Mouse (Mus musculus): Measurements from ENCODE around the gene Hist1h2bh. TPM values are rescaled to one million over a fixed set of nuclear protein-coding genes. Genes with fewer than 3 reads are reported as not detected.
A peak's percentile ranks its signal among the peaks of the same experiment; 100 is the strongest.

Gene Hist1h2bh
- polyA plus RNA-seq, 1 experiment from 2014 or later, result 1.9 TPM

GRCm38 (mm10) chr13:23532262-23533075 is 10.7 kb downstream of the Hist1h2bh start:
- DNase-seq (ENCODE audit: low spot score), result peak; percentile 39

GRCm38 (mm10) chr13:23530901-23531875 is 12.0 kb downstream of the Hist1h2bh start, which contains the start of gene Hist1h4h:
Hist1h4h (plus strand) TSS chr13:23531050.
- DNase-seq (ENCODE audit: low spot score), result peak; percentile 99

DNA sequence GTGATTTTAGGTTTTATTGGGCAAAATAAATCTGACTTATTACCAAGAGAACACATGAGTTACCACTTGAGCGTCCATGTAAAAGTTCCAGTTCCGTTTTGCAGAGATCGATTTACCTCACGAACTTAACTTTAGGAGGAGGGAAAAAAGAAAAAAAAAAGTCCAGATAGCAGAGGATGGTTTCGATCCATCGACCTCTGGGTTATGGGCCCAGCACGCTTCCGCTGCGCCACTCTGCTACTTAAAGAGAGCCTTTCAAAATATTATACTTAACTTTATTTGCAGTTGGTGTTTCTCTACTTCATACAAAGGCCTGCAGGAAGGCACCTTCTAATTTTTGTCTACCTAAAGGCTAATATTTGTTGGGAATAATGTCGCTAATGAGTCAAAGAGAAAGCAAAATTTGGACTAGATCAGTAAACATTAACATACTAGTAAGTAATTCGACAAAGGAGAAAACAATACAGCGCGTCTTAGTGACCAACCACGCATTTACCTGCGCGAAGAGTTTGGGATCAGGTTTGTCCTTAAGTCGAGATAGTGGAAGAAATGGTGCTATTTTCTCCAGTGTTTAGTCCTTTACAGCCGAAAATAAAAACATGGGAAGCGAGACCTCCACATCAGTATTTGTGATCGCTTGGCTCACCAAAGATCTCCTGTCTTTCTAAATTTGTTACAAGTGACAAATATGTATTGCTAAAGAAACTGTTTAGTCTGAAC is 12.9 kb downstream of the Hist1h2bh start:
- DNase-seq (ENCODE audit: low spot score), result peak; percentile 83

DNA sequence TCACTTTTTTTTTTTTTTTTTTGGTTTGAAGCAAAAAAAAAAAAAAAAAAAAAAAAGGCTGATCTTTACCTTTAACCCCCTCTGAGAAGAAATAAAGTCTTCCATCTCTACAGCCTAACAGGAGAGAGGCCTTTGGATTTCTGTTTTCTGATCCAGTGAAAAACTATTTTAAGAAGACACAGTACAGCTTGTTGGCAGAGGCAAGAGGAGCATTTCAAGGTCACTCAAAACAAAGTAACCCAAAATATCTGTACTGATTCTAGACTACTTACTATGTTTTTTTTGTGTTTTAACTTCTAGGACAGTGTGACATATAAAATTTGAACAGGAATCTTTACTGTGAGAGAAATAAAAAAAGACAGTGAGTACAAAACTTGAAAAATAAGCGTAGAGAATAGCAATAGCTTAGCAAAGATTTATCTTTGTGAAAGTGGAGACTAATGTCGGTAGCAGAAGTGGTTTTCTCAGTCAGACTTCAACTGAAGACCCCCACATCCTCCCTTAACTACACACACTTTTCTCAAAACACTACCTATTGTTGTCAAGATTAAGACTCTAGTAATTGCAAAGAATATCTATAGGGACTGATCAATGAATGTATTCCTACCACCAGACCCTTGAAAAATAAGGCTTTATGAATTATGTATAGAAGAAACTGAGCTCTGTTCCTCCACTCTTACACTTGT is 13.6 kb downstream of the Hist1h2bh start:
- no peak for DNase-seq (ENCODE audit: low spot score)

GRCm38 (mm10) chr13:23529005-23529404 is 14.2 kb downstream of the Hist1h2bh start:
- no peak for DNase-seq (ENCODE audit: low spot score)

DNA sequence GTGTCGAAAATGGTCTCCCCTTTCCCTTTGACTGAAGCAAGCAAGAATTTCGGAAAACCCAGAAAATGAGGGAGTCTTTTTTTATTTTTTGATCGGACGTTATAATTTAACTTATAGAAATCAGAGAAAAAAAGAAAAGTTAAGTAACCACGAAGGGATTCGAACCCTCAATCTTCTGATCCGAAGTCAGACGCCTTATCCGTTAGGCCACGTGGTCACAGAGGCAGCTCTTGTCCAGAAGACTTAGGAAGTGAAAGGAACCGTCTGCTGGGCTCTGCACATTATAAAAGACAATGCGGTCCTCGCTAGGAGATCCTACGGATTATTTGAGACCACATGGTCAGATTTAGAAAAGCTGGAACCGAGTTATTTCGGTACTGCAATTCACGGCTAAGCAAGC is 16.9 kb downstream of the Hist1h2bh start:
- DNase-seq (ENCODE audit: low spot score), result peak; percentile 95

GRCm38 (mm10) chr13:23525901-23526300 is 17.3 kb downstream of the Hist1h2bh start:
- DNase-seq (ENCODE audit: low spot score), result no peak

- peak; percentile 80 for DNase-seq (ENCODE audit: low spot score)
Observed at GRCm38 (mm10) chr13:23524654-23525053, 18.5 kb downstream of the Hist1h2bh start.

DNA sequence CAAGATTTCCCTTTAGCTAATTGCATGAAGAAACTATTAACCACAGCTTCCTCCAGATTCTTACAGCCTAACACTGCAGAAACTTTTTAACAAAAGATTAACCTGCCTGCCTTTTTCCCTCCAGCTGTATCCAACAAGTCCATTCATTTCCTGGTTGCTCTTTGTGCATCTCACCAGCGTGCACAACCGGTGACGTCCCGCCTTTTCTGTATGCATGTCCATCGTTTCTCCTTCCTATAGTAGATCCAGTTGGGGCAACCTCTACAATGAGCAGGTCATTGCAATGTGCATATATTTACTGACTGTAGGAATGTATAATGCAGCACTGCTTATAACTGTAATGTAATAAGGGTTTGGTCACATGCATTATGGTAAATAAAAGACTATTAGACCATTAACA is 19.2 kb downstream of the Hist1h2bh start:
- DNase-seq (ENCODE audit: low spot score), result no peak

- DNase-seq (ENCODE audit: low spot score), result peak; percentile 92
Observed at GRCm38 (mm10) chr13:23521703-23522102, 21.5 kb downstream of the Hist1h2bh start.

- DNase-seq (ENCODE audit: low spot score), result peak; percentile 86
Observed at GRCm38 (mm10) chr13:23519416-23519815, 23.8 kb downstream of the Hist1h2bh start.

- DNase-seq (ENCODE audit: low spot score), result peak; percentile 89
Observed at GRCm38 (mm10) chr13:23518885-23519284, 24.3 kb downstream of the Hist1h2bh start.

DNA sequence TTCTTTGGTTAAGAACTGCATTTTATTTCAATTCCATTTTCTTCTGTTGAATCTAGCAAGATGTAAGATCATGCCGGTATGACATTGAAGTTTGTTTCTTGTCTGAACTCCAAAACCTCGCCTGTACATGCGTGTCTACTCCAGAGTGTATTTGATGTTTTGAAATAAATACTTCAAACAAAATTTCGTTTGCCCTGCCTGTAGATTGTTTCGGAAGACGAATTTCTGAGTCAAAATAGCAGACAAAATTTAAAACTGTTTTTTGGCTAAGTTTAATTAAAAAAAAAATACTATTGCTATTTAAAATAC is 24.9 kb downstream of the Hist1h2bh start:
- DNase-seq (ENCODE audit: low spot score), result no peak

GRCm38 (mm10) chr13:23517603-23518294 is 25.4 kb downstream of the Hist1h2bh start:
- DNase-seq (ENCODE audit: low spot score), result peak; percentile 91

DNA sequence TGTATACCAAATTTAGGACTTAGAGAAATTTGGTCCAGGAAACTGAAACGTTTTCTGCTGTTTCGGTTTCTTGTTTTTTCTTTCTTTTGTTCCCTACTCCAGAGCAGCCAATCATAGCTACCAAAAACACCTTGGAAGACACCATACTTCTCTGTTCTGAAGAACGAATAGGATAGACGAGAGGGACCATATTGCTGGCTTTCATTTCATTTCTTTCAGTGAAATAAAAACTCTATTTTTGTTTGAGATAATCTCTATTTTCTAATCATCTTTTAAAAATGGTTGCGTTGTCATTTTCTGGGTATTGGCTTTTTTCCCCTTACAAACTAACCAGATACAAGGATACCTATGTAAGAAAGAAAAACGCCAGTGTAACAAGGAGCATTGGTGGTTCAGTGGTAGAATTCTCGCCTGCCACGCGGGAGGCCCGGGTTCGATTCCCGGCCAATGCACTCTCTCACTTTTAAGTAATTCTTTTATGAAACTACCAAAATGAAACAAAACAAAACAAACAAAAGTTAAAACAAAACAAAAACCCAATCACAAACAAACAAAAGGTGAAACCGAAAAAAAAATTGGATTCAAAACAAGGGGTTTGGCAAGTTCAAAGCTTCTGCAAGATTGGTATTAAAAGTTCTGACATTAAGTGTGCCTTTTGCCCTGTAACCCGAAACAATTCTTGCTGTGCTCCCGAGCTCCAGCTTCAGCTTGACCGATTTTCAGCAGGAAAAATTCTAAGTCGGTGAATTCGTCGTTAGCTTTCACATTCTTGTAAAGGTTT is 26.2 kb downstream of the Hist1h2bh start:
- peak; percentile 90 for DNase-seq (ENCODE audit: low spot score)

DNA sequence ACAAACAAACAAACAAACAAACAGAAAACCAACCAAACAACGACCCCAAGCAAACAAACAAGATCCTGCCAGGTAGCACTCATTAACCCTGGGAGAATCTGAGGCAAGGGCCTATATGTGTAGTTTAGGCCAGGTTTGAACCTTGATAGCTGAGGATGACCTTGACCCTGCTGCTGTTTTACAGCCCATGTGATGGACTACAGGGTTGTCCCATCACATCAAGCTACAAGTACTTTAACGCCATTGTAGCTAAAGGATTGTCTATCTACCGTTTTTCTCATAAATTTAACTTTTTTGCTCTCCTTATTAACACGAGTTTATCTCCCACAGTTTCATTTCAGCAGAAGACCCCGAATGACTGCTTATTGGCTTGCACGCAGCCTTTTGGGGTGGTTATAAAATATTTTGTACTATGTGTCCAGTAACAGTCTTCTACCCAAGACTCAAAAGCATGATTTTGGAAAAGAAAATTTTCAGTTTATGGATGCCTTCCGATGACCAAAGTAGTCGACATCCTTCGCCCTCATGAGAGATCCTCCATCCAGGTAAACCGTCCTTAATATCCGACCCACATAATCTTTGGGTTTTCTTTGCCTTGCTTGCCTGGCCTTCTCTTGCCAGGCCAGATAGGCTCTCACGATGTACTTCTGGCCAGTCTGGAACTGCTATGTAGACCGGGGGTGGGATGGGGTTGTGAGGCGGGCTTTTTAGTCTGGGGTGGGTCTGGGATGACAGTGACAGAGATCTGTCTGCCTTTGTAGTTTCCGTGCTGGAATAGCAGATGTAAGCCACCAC is 27.2 kb downstream of the Hist1h2bh start:
- peak; percentile 3 for DNase-seq (ENCODE audit: low spot score)

GRCm38 (mm10) chr13:23515281-23515680 is 27.9 kb downstream of the Hist1h2bh start:
- no peak for DNase-seq (ENCODE audit: low spot score)

- no peak for DNase-seq (ENCODE audit: low spot score)
Observed at GRCm38 (mm10) chr13:23513517-23513916, 29.7 kb downstream of the Hist1h2bh start.

- DNase-seq (ENCODE audit: low spot score), result no peak
Observed at GRCm38 (mm10) chr13:23510127-23510526, 33.1 kb downstream of the Hist1h2bh start.
